Mouse (Mus musculus) neural tube, embryonic 11.5 days (tissue): Measurements from ENCODE around the gene Odf3l2. TPM values are rescaled to one million over a fixed set of nuclear protein-coding genes. Genes with fewer than 3 reads are reported as not detected.
A peak's percentile ranks its signal among the peaks of the same experiment; 100 is the strongest.

ENCODE experiments used
- ATAC-seq: fragments of 200-750 bp; cut with Nextera tagmentation; 2 replicates; pipeline ENCODE4 v1.8.0; 2017; ENCODE audit warnings: moderate number of reproducible peaks, mild to moderate bottlenecking, moderate TSS enrichment, moderate library complexity; ENCODE audit not compliant: insufficient read depth, low FRiP score, low TSS enrichment
- DNase-seq: peaks from one replicate; pipeline ENCODE4 v3.0.0-alpha.2; 2015; ENCODE audit warnings: low spot score
- H3K27ac ChIP-seq: fragments of 300-500 bp; sonication (generic); 2 replicates; pipeline ENCODE4 v1.5.1; 2014; ENCODE audit warnings: low read depth, mild to moderate bottlenecking, low read length
- H3K27me3 ChIP-seq: fragments of 300-500 bp; sonication (generic); 2 replicates; pipeline ENCODE4 v1.6.1; 2014; ENCODE audit warnings: mild to moderate bottlenecking, low read length, mixed read lengths; ENCODE audit not compliant: control insufficient read depth, insufficient read depth
- H3K36me3 ChIP-seq: fragments of 300-500 bp; sonication (generic); 2 replicates; pipeline ENCODE4 v1.6.1; 2014; ENCODE audit warnings: mild to moderate bottlenecking, low read length, moderate library complexity, mixed read lengths; ENCODE audit not compliant: control insufficient read depth, insufficient read depth
- H3K4me1 ChIP-seq: fragments of 300-500 bp; sonication (generic); 2 replicates; pipeline ENCODE4 v1.6.1; 2014; ENCODE audit warnings: low read length, mixed read lengths; ENCODE audit not compliant: control insufficient read depth, insufficient read depth
- H3K4me2 ChIP-seq: fragments of 300-500 bp; sonication (generic); 2 replicates; pipeline ENCODE4 v1.6.1; 2014; ENCODE audit warnings: low read depth, mild to moderate bottlenecking, moderate library complexity
- H3K4me3 ChIP-seq: fragments of 300-500 bp; sonication (generic); 2 replicates; pipeline ENCODE4 v1.5.1; 2014; ENCODE audit warnings: low read depth, low read length
- H3K9ac ChIP-seq: fragments of 300-500 bp; sonication (generic); 2 replicates; pipeline ENCODE4 v1.6.1; 2014; ENCODE audit warnings: mild to moderate bottlenecking, low read length
- H3K9me3 ChIP-seq: fragments of 300-500 bp; sonication (generic); 2 replicates; pipeline ENCODE4 v1.6.1; 2016; ENCODE audit warnings: low read length; ENCODE audit not compliant: control insufficient read depth
- WGBS: fragments of 180-500 bp; shearing (Covaris S2); extraction: QIAGEN DNeasy Blood & Tissue Kit; methylation state at CpG from one replicate; pipeline ENCODE4 v1.1.7; 2014; 5-methylcytosine and 5-hydroxymethylcytosine counted together
- polyA plus RNA-seq: library from polyadenylated mRNA; unstranded; fragments of >200 nt; fragmentation: Nextera tagmentation; extraction: Ambion mirVana; gene quantifications from 2 replicates; pipeline ENCODE4 v1.2.1, GENCODE M21; 2014

The Odf3l2 gene
- polyA plus RNA-seq = not detected in 2 replicates

GRCm38 (mm10) chr10:79645711-79646110, at the start of gene Odf3l2:
Gene Odf3l2 (minus strand): TSS chr10:79645738.
- Histone ChIP-seq H3K9me3 (no peaks in the 10 kb centered on the region), H3K4me2 (no peak within 1 kb of the TSS), H3K4me3 (no peak within 1 kb of the TSS), H3K9ac (no peak within 1 kb of the TSS), H3K36me3 (no peaks in the 10 kb centered on the region), H3K27me3 (no peaks in the 10 kb centered on the region), H3K4me1 (no peaks in the 10 kb centered on the region), H3K27ac (no peak within 1 kb of the TSS)
- DNase-seq (no peak), ATAC-seq (no peak)
- WGBS = 74% methylated on average over 8 of the region's 8 CpGs

GRCm38 (mm10) chr10:79694379-79694655, 48.8 kb upstream of the Odf3l2 start:
- Histone ChIP-seq H3K27me3 (no peaks in the 10 kb centered on the region), H3K4me1 (no peaks in the 10 kb centered on the region), H3K9me3 (no peaks in the 10 kb centered on the region), H3K4me2 (no peak overlapping the region), H3K27ac (no peak overlapping the region), H3K4me3 (no peak overlapping the region), H3K9ac (no peak overlapping the region), H3K36me3 (no peaks in the 10 kb centered on the region)
- 92% methylated on average over 6 of the region's 6 CpGs for WGBS
- no peak for DNase-seq
- ATAC-seq = no peak

GRCm38 (mm10) chr10:79693580-79694378, 48.2 kb upstream of the Odf3l2 start:
- H3K4me3 ChIP-seq = no peak overlapping the region
- peaks cover 3% of the 10 kb centered on the region for H3K36me3 ChIP-seq
- no peak overlapping the region for H3K4me2 ChIP-seq
- no peak for ATAC-seq
- 82% methylated on average over 12 of the region's 12 CpGs for WGBS
- H3K27me3 ChIP-seq = no peaks in the 10 kb centered on the region
- H3K27ac ChIP-seq = no peak overlapping the region
- H3K9me3 ChIP-seq = no peaks in the 10 kb centered on the region
- no peak overlapping the region for H3K9ac ChIP-seq
- no peak for DNase-seq
- H3K4me1 ChIP-seq = no peaks in the 10 kb centered on the region

- no peak overlapping the region for H3K27ac ChIP-seq
- H3K9ac ChIP-seq = no peak overlapping the region
- H3K36me3 ChIP-seq = peaks cover 10% of the 10 kb centered on the region
- no peak overlapping the region for H3K4me3 ChIP-seq
- ATAC-seq (no peak), DNase-seq (no peak)
- H3K9me3 ChIP-seq = no peaks in the 10 kb centered on the region
- WGBS = 94% methylated on average over 2 of the region's 2 CpGs
- H3K4me1 ChIP-seq = no peaks in the 10 kb centered on the region
- H3K4me2 ChIP-seq = no peak overlapping the region
- no peaks in the 10 kb centered on the region for H3K27me3 ChIP-seq
These were observed 46.5 kb upstream of the Odf3l2 start for GRCm38 (mm10) chr10:79691986-79692548.

GRCm38 (mm10) chr10:79689178-79689577, 43.6 kb upstream of the Odf3l2 start:
- ATAC-seq (no peak), DNase-seq (no peak)
- Histone ChIP-seq H3K9ac (no peak overlapping the region), H3K27ac (no peak overlapping the region), H3K4me2 (no peak overlapping the region), H3K36me3 (peaks cover 25% of the 10 kb centered on the region), H3K4me1 (0 out of 2 replicates have a peak, but pooled peaks cover 1% of the 10 kb centered on the region), H3K9me3 (no peaks in the 10 kb centered on the region), H3K4me3 (no peak overlapping the region), H3K27me3 (no peaks in the 10 kb centered on the region)
- 86% methylated on average over 3 of the region's 3 CpGs for WGBS

- H3K4me3 ChIP-seq = no peak within 1 kb of the TSS
- H3K36me3 ChIP-seq = peaks cover 25% of the 10 kb centered on the region
- peaks cover 4% of the 10 kb centered on the region; the same call in 1 of the 2 replicates for H3K4me1 ChIP-seq
- DNase-seq = no peak
- no peak within 1 kb of the TSS for H3K4me2 ChIP-seq
- no peak for ATAC-seq
- no peaks in the 10 kb centered on the region for H3K27me3 ChIP-seq
- no peaks in the 10 kb centered on the region for H3K9me3 ChIP-seq
- H3K27ac ChIP-seq = no peak within 1 kb of the TSS
- WGBS = 81% methylated on average over 4 of the region's 4 CpGs
- no peak within 1 kb of the TSS for H3K9ac ChIP-seq
These were observed 43.2 kb upstream of the Odf3l2 start, which contains the start of gene Gzmm for GRCm38 (mm10) chr10:79688720-79689119. Gene Gzmm (plus strand): TSS chr10:79689020.

GRCm38 (mm10) chr10:79687513-79687912, 42.0 kb upstream of the Odf3l2 start:
- H3K4me1 ChIP-seq = peaks cover 12% of the 10 kb centered on the region; the same call in 1 of the 2 replicates
- H3K4me3 ChIP-seq = no peak overlapping the region
- H3K27ac ChIP-seq = no peak overlapping the region
- DNase-seq = no peak
- no peaks in the 10 kb centered on the region for H3K27me3 ChIP-seq
- H3K9ac ChIP-seq = no peak overlapping the region
- no peak overlapping the region for H3K4me2 ChIP-seq
- WGBS = 98% methylated on average over 6 of the region's 6 CpGs
- H3K36me3 ChIP-seq = peaks cover 25% of the 10 kb centered on the region
- no peaks in the 10 kb centered on the region for H3K9me3 ChIP-seq
- ATAC-seq = no peak

- DNase-seq (no peak), ATAC-seq (no peak)
- 91% methylated on average over 1 of the region's 1 CpGs for WGBS
- Histone ChIP-seq H3K9me3 (no peaks in the 10 kb centered on the region), H3K4me1 (peaks cover 12% of the 10 kb centered on the region; the same call in 1 of the 2 replicates), H3K9ac (no peak overlapping the region), H3K4me2 (no peak overlapping the region), H3K27me3 (no peaks in the 10 kb centered on the region), H3K27ac (no peak overlapping the region), H3K4me3 (0 out of 2 replicates have a peak overlapping the region, but pooled peaks have one; percentile 2), H3K36me3 (peaks cover 25% of the 10 kb centered on the region)
These were observed 41.2 kb upstream of the Odf3l2 start for GRCm38 (mm10) chr10:79686691-79687090.

GRCm38 (mm10) chr10:79686219-79686618, 40.7 kb upstream of the Odf3l2 start:
- Histone ChIP-seq H3K27ac (no peak overlapping the region), H3K9me3 (no peaks in the 10 kb centered on the region), H3K27me3 (no peaks in the 10 kb centered on the region), H3K9ac (no peak overlapping the region), H3K36me3 (peaks cover 25% of the 10 kb centered on the region), H3K4me3 (no peak overlapping the region), H3K4me2 (no peak overlapping the region), H3K4me1 (peaks cover 12% of the 10 kb centered on the region)
- no peak for DNase-seq
- no peak for ATAC-seq
- WGBS = 92% methylated on average over 2 of the region's 2 CpGs
